Mouse (Mus musculus) adrenal gland (tissue): Measurements from ENCODE around the gene Nol10.

Source experiments
- intact Hi-C: fragments of 180-260 bp; cut with DNase I; formaldehyde crosslinking; loops from one replicate; pipeline ENCODE4 v1.15.1; 2025
- long read RNA-seq, 2 experiments: library from polyadenylated mRNA; unstranded; transcript quantifications; one replicate each; pipeline ENCODE4 v2.0.0; 2020; ENCODE audit warnings: borderline replicate concordance in 1 of 2; ENCODE audit not compliant: insufficient replicate concordance in 1 of 2

Nol10 gene
- long read RNA-seq, experiment 1, partial matches to known transcripts: 6 of 9 reads
- long read RNA-seq, experiment 1, other reads (novel, unspliced or antisense): 3 of 9 reads
- long read RNA-seq, experiment 2, partial matches to known transcripts: 0 of 6 reads
- long read RNA-seq, experiment 2, other reads (novel, unspliced or antisense): 5 of 6 reads

DNA sequence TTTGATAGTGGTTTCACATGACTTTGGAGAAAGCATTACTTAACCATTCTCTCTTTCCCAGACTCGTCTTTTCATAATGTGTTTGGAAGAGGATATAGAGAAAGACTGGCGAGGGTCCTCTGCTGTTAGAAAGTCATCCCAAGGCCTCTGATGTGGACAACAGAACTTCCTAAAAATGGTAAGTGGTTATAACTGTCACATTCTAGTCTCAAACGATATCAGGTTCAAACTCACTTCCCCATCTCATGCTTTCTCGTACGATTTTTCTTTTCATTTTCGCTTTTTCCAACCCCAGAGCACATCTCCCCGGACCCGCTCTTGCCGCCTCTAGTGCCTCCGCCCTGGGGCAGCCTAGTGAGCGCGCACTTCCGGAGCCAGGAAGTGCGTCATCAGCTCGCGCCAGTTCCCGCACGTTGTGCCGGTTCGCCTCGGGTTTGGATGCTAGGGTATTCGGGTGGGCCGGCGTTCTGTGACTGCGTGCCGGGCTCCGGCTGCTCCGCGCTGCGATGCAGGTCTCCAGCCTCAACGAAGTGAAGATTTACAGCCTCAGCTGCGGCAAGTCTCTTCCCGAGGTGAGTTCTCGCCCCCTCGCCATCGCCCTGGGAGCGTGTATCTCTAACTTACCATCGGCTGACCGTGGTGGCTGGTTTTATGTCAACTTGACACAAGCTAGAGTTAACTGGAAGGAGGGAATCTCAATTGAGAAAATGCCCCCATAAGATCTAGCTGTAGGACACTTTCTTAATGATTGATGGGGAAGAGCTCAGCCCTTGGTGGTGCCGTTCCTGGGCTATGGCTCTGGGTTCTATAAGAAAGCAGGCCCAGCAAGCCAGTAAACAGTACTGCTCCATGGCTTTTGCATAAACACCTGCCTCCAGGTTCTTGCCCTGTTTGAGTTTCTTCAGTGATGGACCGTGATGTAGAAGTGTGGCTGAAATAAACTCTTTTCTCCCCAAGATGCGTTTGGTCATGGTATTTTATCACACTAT is at the start of gene Nol10:
TSS of gene Nol10 (plus strand) at position 411 of the 989 bp plus-strand sequence.
- intact Hi-C loops: loop anchor here (5.0 kb wide), 2 partner anchors 61 to 81 kb away; partner anchors contain the start of gene Pdia6

DNA sequence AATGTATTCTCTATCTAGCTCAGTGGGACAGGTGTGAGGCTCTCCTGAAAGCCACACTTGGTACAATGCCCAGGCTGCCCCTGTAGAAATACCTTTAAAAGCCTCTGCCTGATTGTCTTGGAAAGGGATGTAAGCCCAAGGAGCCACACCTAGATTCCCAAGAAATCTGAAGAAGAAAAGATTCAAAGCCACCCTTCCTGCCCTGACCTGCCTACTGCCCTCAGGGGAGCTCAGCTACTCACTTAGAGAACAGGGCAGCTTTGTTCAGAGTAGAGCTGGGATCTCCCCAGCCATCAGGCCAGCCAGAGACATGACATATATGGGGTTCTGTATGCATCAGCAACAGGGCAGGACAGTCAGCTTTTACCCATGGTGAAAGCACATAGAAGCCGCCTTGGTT is 48.4 kb upstream of the Nol10 start:
- intact Hi-C loops: no loop called here

DNA sequence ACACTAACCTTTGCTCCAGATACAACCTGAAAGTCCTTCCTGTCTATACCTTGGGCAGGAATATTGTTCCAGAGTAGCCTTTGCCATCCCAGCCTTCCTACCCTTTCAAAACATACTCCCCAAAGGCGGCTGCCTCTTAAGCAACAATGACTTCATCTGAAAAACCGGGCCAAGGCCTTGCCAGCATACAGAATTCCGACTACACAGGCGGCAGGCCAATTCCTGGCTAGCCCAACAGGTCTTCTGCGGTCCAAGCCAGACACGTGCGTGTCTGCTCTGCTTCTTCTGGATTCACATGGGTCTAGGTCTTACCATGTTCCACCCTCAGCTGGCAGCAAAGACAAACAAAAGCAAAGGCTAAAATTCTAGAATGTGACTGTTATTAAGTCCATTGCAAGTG is 42.8 kb upstream of the Nol10 start:
- intact Hi-C loops: no loop called here

DNA sequence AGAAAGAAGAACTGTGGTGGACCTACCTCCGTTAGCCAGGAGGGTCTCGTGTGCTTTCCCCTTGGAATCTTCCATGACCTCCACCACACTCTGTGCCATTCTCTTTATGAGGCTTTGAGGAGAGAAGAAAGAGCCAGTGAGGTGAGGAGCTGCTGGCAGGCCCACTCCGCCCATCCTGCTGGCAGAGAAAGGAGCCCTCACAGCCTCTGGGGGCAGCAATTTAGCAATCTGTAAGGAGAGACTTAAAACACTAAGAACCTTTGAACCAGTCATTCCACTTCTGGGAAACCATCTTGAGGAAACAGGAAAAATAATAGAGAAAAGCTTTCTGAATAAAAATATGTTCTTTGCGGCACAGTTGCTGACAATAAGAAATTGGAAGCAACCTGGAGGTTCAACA is 40.0 kb upstream of the Nol10 start:
- intact Hi-C loops: no loop called here

DNA sequence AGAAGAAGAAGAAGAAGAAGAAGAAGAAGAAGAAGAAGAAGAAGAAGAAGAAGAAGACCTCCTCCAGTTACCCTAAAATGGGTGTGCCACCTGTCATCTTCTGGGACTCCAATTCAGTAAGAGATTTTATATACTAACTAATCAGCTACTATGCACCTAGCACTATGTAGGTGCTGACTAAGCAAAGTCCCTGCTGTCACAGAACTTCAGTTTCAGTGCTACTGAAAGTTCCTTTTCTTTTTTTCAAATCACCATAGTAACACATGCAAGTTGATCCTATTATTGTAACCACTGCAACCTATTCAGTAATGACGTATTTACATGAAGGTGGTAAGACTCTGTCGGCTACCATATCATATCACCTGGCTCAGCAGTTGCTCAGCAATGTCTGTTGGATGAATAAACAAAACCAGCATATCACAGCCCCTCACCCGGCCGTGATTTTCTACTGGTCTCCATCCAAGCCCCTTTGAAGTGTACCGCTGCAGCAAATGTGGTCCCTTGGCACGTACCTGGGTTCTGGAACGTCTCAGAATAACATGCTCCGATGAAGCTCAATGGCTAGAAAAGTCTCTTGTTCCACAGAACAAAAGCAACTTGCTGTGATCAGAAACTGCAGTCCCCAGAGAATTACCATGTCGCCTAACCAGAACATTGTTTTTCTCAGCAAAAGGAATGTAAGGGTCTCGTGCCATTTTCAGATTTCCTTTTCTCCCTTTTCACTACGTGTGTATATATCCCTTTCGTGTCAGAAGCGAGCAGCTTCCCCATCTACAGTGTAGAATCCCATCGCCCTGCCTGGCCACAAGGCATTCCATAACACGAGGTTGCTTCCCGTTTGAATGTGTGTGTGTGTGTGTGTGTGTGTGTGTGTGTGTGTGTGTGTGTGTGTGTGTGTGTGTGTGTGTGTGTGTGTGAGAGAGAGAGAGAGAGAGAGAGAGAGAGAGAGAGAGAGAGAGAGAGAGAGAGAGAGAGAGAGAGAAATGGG is 37.1 kb upstream of the Nol10 start:
- intact Hi-C loops: no loop called here

DNA sequence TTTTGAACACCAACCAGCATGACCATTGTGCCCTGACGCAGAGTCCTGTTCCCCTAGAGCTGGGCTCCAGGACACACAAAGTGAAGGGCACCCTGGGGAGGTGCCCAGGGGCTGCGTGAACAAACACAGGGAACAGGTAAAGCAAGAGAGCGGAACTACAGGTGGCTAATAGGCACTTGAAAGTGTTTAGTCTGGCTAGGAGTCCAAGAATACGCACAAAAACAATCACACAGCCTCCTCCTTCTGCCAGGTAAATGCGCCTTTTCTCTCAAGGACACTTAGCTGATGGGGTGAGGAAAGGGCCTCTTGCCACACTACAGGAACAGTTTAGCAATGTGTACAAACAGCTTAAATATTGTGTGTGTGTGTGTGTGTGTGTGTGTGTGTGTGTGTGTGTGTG is 32.2 kb upstream of the Nol10 start:
- intact Hi-C loops: no loop called here

DNA sequence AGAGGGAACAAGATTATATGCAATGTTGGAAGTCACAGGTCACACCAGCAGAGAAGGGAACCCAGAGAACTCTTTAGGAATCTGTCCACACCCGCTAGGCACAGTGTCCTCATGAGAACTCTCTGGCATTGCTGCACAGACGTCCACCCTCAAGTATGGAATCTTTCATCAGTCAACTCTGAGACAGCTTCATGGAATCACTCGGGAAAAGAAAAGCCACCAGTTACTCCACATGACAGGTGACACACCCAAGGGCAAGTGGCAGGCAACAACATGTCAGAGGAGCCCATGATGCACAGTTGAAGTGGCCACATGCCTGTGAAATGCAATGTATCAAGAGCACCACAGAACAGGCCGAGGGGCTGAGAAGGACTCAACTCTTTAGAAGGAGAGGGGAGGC is 30.3 kb upstream of the Nol10 start:
- intact Hi-C loops: no loop called here

DNA sequence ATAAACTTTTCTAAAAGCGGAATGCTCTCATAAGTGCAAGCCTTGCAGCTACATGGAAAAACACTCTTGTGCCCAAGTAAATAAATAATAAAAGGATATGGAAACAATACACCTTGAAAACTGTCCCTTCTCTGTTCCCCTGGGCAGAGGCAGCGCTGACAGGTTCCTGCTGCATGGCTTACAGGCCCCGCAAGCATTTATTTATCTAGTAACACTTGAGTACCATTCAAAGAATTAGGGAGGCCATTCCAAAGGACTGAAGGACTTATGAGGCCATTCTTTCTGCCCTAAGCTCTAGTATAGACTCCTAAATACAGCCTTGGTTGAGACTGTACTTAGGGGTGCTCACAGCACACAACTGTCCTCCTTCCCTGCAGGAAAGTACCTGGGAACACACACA is 29.8 kb upstream of the Nol10 start:
- intact Hi-C loops: no loop called here

DNA sequence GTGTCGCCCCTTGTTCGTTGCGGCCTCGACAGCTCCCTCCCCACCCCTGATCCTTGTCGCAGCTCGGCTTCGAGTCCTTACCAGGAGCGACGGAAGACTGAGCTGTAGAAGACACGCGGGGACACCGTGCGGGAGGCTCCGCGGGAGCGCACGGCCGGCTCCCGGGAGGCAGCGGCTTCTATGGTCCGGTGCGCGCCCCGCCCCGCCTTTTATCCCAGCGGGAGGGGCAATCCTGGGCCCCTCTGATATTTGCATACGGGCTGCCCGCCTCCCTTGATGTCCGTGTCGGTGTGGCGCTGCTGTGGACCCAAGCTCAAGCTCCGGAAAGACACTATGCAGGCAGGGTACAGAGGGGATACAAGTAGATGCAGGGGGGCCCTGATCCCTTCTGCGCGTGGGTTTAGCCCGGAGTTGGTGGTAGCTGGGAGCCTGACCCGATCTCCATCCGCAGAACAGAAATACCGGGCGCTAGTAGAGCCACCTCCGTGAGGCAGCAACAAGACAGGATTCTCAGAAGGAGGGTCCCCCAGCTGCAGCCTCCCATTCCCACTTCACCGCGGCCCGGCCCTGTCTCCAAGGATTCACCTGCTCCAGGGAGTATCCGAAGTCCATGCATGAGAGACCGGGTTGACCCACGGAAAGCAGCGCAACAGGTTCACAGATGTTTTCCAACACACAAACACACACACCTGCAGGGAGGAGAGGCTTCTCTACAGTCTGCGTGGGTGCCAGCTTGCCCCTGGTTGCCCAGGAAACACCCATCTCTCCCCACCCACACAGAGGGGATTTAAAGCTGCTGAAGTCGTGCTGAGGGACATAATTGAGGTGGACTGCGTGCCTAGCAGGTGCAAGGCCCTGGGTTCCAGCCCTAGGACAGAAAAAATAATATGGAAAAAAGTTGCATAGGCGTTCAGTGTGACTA is 23.4 kb upstream of the Nol10 start:
- intact Hi-C loops: no loop called here

DNA sequence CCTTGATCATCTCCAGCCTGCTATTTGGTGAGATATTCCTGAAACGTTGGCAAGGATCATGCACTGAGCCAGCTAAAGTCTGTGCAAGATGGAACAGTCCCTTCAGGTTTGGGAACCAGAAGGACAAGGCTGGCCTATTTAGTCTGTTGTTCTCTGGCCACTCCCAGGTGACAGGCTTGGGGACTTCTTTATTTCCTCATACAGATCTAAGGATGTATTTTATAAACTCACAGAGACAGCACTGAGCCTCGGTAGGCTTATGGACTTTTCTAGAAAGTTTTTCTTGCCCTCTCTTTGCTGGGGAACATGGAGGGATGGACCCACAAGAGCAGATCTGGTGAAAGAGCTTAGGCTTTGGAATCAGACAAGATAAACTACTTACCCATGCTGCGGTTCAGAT is 19.0 kb upstream of the Nol10 start, which contains the start of gene Atp6v1c2:
TSS of gene Atp6v1c2 (minus strand) at position 101 of the 400 bp plus-strand sequence.
- intact Hi-C loops: no loop called here

DNA sequence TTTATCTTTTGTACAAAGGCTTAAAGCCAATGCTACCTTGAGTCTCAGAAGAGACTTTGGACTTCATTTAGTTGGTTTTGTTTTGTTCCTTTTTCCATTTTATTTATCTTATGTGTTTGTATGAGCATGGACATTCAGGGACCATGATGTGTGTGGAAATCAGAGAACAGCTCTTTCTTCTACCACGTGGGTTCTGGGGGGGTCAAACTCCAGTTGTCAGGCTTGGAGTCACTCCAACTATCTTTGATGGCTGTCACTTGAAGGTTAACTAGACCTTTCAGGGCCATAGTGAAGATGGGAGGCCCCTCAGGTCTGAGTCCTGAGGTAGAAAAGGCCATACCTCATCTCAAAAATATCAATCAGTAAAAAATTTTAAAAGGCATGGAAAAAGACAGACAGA is 14.8 kb upstream of the Nol10 start:
- intact Hi-C loops: no loop called here

DNA sequence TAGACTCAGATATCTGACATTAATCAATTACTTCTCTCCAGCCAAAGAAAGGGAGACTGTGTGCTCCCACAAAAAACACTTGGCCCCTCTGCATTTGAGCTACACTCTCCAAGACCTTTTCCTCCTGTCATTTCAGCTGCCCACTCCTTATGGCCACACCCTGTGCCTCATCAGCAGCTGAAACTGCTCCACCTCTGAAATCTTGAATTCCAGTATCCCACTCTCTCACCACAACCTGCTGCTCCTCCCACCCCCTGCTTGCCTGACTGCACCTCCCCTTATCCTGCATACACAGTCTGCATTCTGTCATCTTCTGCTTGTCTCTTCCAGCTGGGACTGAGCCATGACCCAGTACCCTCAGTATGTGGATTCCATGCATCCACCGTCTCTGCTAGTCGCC is 9.9 kb upstream of the Nol10 start:
- intact Hi-C loops: no loop called here

DNA sequence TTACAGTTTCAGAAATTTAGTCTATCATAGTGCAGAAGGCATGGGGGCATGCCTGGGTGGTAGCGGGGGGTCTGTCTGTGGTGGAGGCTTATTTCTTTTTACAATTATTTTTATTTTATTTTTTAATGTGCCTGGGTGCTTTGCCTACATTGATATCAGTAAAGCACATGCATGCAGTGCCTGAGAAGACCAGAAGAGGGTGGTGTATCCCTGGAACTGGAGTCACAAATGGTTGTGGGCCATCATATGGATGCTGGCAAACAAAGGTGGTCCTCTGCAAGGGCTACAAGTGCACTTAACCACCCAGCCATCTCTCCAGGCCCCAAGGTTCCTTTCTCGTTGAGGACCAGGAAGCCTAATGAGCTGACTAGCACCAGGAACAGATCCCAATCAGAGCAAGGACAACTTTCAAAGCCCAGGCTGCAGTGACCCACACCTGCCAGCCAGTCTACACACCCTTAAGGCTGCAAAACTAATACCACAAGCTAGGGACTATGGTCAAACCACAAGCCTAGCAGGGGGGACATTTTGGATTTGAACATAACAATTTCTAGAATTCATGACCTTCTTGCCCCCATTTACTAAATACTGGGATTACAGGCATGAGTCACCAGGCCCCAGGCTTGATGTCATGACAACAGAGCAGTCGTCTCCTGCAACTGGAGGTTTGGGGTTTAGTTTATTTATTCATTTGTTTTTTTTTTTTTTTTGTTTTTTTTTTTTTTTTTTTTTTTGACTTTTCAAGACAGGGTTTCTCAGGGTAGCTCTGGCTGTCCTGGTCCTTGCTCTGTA is 8.9 kb upstream of the Nol10 start:
- intact Hi-C loops: no loop called here

DNA sequence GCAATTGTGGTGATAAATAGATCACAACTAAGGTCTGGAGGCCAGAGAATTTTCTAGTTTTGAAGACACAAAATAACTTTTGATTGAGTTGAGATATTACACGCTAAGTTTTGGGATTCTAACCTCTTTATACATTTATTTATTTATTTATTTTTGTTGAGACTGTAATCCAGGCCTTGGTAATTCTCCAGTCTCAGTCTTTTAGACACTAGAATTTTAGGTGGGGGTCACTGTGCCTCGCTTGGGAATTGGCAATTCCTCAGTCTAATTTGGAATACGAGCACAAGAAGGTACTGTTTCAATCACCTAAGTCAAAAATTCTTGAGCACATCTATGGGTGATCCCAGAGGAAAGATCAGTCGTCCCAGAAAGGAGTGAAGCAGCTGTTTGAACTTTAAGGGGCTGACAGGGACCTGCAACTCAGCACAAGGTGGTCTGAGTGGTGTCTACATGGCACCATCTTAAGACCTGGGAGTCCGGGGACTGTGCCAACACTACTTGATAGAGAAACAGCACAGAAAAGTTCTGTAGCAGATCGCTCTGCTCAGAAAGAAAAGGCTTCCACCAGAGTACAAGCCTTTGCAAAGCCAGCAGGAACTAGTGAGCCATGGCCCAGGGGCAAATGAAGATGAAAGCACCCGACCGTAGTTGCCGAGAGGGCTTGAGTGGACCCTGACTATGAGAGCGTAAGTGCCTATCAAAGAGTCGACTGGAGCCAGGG is 771 bp upstream of the Nol10 start:
- intact Hi-C loops: loop anchor here (5.0 kb wide), 2 partner anchors 60 to 80 kb away; partner anchors contain the start of gene Pdia6

DNA sequence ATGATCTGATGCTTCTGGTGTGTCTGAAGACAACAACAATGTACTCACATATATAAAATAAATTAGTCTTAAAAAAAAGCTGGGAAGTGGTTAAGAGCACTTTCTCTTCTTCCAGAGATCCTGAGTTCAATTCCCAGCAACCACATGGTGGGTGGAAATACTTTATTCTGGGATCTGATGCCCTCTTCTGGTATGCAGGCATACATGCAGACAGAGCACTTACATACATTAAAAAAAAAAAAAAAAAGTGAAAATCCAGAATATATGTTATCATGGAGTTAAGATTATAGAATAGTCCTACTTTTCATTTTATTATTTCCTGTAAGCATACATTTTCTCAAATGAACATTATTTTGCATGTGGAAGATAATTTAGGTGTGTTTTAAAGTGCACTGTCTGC is 1.8 kb downstream of the Nol10 start:
- intact Hi-C loops: loop anchor here (10.0 kb wide), 1 partner anchor 335 kb away; no protein-coding TSS in a partner anchor

DNA sequence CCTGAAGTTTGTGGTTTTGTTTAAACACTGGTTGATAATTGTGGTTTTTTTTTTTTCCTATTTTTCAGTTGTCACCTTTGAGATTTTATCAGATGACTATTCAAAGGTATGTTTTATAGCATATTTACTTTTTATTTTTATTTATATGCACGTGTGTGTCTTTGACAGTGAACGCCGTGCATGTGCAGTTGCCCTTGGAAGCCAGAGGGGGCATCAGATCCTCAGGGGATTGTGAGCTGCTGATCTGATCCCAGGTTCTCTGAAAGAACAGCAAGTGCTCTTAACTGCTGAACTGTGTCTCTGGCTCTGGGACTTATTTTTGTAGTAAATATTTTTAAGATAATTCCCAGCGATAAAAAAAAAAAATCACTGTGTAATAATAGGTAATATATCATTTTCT is 8.6 kb downstream of the Nol10 start:
- intact Hi-C loops: loop anchor here (10.0 kb wide), 1 partner anchor 328 kb away; no protein-coding TSS in a partner anchor

DNA sequence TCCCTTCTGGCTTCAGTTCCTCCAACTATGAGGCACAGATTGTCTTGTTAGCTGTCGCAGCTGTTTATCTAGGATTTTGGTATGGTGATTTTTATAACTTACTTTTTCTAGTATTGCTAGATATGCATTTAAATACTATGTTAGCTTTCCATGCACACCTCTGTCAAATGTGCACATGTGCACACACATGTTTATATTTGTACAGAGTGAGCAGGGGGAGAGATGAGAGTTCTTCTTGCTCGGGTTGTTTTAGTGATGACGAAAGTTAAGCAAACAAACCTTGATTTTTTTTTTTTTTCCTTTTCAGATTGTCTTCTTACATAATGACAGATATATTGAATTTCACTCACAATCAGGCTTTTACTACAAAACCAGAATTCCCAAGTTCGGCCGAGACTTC is 9.5 kb downstream of the Nol10 start:
- intact Hi-C loops: loop anchor here (10.0 kb wide), 1 partner anchor 327 kb away; no protein-coding TSS in a partner anchor

DNA sequence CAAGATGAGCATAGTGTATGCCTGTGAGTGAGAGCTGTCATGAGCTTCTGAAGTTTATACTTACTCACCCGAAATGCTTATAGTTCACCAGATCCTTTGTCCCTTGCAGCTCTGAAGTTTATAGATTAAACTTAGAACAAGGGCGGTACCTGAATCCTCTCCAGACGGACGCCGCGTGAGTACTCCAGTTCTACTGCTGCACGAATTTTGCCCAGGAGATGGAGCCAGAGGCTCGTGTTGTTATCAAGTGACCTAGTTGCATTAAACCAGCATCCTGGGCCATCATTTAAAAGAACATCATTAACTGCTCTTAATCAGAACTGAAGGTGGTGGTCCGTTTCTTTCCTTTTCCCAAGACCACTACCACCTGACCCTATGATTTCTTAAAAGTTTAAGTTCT is 10.7 kb downstream of the Nol10 start:
- intact Hi-C loops: loop anchor here (10.0 kb wide), 1 partner anchor 326 kb away; no protein-coding TSS in a partner anchor
